Mouse (Mus musculus): ENCODE results near the gene Engase. TPM values are rescaled to one million over a fixed set of nuclear protein-coding genes. Genes with fewer than 3 reads are reported as not detected.

The Engase gene
- total RNA-seq, 1 experiment from 2014 or later = 32.0 TPM

- no peak for DNase-seq
Observed at GRCm38 (mm10) chr11:118523496-118524145, 47.0 kb downstream of the Engase start.

GRCm38 (mm10) chr11:118525059-118525458, 48.4 kb downstream of the Engase start:
- no peak for DNase-seq

- no peak for DNase-seq
Observed at GRCm38 (mm10) chr11:118528761-118529160, 52.1 kb downstream of the Engase start.

DNA sequence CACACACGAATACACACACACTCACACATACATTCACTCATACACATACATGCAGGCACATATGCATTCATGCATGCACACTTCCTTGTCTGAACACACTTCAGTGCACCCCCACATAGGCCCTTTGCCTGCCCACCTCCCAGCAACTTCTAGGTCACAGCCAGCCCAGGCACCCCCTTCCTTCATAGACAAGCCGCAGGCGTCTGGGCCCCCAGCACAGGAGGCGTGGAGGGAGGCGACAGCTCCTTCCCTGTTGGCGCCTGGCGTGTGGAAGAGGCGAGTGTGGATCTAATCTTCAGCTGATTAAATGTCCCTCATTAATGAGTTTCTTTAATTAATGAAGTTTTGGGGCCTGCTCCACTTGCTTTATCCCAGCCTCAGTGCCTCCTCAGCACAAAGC, 53.7 kb downstream of the Engase start:
- no peak for DNase-seq

GRCm38 (mm10) chr11:118534382-118535092, 57.9 kb downstream of the Engase start:
- peak; percentile 40 for DNase-seq

GRCm38 (mm10) chr11:118538008-118538407, 61.4 kb downstream of the Engase start:
- DNase-seq = no peak

Other genes with a start within 250 kb of the Engase start
- gene Cyth1, start 228.2 kb upstream of the Engase start, total RNA-seq (2021) = 28.9 and 42.2 TPM in 2 replicates
- gene Usp36, start 186.6 kb upstream of the Engase start, total RNA-seq (2021) = 23.1 and 25.0 TPM in 2 replicates
- gene Cep295nl, start 134.3 kb upstream of the Engase start, total RNA-seq (2021) = 1.1 and 3.4 TPM in 2 replicates
- 43.1 and 51.3 TPM in 2 replicates for gene Timp2, start 121.1 kb upstream of the Engase start, total RNA-seq (2021)
- 57.9 and 86.6 TPM in 2 replicates for gene Lgals3bp, start 74.7 kb upstream of the Engase start, total RNA-seq (2021)
- 35.1 and 40.1 TPM in 2 replicates for gene Cant1, start 57.7 kb upstream of the Engase start, total RNA-seq (2021)
- gene C1qtnf1, start 48.6 kb upstream of the Engase start, total RNA-seq (2021) = 11.8 and 18.8 TPM in 2 replicates